Mouse (Mus musculus) MEL (cell line): ENCODE data around the gene Pla2g2f. TPM values are rescaled to one million over a fixed set of nuclear protein-coding genes. Genes with fewer than 3 reads are reported as not detected.

Source experiments
- DNase-seq: peaks from one replicate; pipeline ENCODE4 v3.0.0; 2011; ENCODE audit warnings: low read depth, low spot score
- H3K27ac ChIP-seq: 2 replicates; pipeline ENCODE4 v1.5.1; 2012; ENCODE audit warnings: low read depth, mild to moderate bottlenecking, control low read depth, low read length, moderate library complexity; ENCODE audit not compliant: control insufficient read depth
- H3K27me3 ChIP-seq, 2 experiments: fragments of 150-350 bp in 1 of 2; sonication (generic) in 1 of 2; 2 replicates each; pipeline ENCODE4 v1.6.1; 2012; ENCODE audit warnings: low read length in 2 of 2, mild to moderate bottlenecking in 2 of 2, improper control_type of control experiment in 1 of 2, moderate library complexity in 1 of 2; ENCODE audit not compliant: insufficient read depth in 2 of 2, control insufficient read depth in 1 of 2
- H3K36me3 ChIP-seq, 2 experiments: 2 replicates each; pipeline ENCODE4 v1.6.1; 2012 to 2014; ENCODE audit warnings: low read length in 2 of 2, improper control_type of control experiment in 1 of 2, inconsistent platforms in 1 of 2, mild to moderate bottlenecking in 1 of 2; ENCODE audit not compliant: insufficient read depth in 2 of 2, control insufficient read depth in 1 of 2
- H3K4me1 ChIP-seq, 2 experiments: fragments of 150-350 bp in 1 of 2; sonication (generic) in 1 of 2; 2 replicates each; pipeline ENCODE4 v1.6.1; 2012; ENCODE audit warnings: low read length in 2 of 2, improper control_type of control experiment in 1 of 2, mild to moderate bottlenecking in 1 of 2; ENCODE audit not compliant: insufficient read depth in 2 of 2, control insufficient read depth in 1 of 2
- H3K4me3 ChIP-seq, 2 experiments: fragments of 150-350 bp in 1 of 2; sonication (generic) in 1 of 2; 2 replicates each; pipeline ENCODE4 v1.5.1; 2012; ENCODE audit warnings: low read depth in 2 of 2, low read length in 2 of 2, mild to moderate bottlenecking in 2 of 2, moderate library complexity in 2 of 2, control low read depth in 1 of 2, improper control_type of control experiment in 1 of 2; ENCODE audit not compliant: control insufficient read depth in 1 of 2, insufficient read depth in 1 of 2
- H3K79me2 ChIP-seq: 2 replicates; pipeline ENCODE4 v1.6.1; 2012; ENCODE audit warnings: mild to moderate bottlenecking, low read length, moderate library complexity; ENCODE audit not compliant: control insufficient read depth, poor library complexity, insufficient read depth
- H3K9ac ChIP-seq: 2 replicates; pipeline ENCODE4 v1.6.1; 2012; ENCODE audit warnings: low read depth, mild to moderate bottlenecking, control low read depth, low read length, moderate library complexity; ENCODE audit not compliant: control insufficient read depth, poor library complexity, severe bottlenecking
- H3K9me3 ChIP-seq: fragments of 150-350 bp; sonication (generic); replicated peaks from 2 replicates; pipeline ENCODE4 v1.6.1; 2012; ENCODE audit warnings: mild to moderate bottlenecking, low read length, improper control_type of control experiment, moderate library complexity; ENCODE audit not compliant: insufficient read depth
- BHLHE40 ChIP-seq: IDR thresholded peaks from 2 replicates; pipeline ENCODE4 v1.6.1; 2012; ENCODE audit warnings: low read depth, mild to moderate bottlenecking, inconsistent platforms, low read length, improper control_type of control experiment, borderline replicate concordance
- CHD1 ChIP-seq: IDR thresholded peaks from 2 replicates; pipeline ENCODE4 v1.6.1; 2012; ENCODE audit warnings: low read depth, mild to moderate bottlenecking, inconsistent platforms, low read length, improper control_type of control experiment
- CHD2 ChIP-seq: IDR thresholded peaks from 2 replicates; pipeline ENCODE4 v1.6.1; 2011; ENCODE audit warnings: low read length, improper control_type of control experiment
- EP300 ChIP-seq, 2 experiments: IDR thresholded peaks; 2 replicates each; pipeline ENCODE4 v1.6.1; 2011; ENCODE audit warnings: improper control_type of control experiment in 2 of 2, low read length in 2 of 2, low read depth in 1 of 2, mild to moderate bottlenecking in 1 of 2
- ETS1 ChIP-seq: IDR thresholded peaks from 2 replicates; pipeline ENCODE4 v1.6.1; 2012; ENCODE audit warnings: low read depth, mild to moderate bottlenecking, inconsistent platforms, low read length, improper control_type of control experiment, moderate library complexity
- HCFC1 ChIP-seq: IDR thresholded peaks from 2 replicates; pipeline ENCODE4 v1.6.1; 2012; ENCODE audit warnings: low read depth, mild to moderate bottlenecking, inconsistent platforms, low read length, improper control_type of control experiment, moderate library complexity
- MAFK ChIP-seq: IDR thresholded peaks from 2 replicates; pipeline ENCODE4 v1.6.1; 2011; ENCODE audit warnings: low read depth, mild to moderate bottlenecking, low read length, improper control_type of control experiment, borderline replicate concordance
- MAX ChIP-seq: IDR thresholded peaks from 2 replicates; pipeline ENCODE4 v1.6.1; 2011; ENCODE audit warnings: low read length, improper control_type of control experiment
- MAZ ChIP-seq: IDR thresholded peaks from 2 replicates; pipeline ENCODE4 v1.6.1; 2012; ENCODE audit warnings: low read depth, mild to moderate bottlenecking, inconsistent platforms, low read length, improper control_type of control experiment
- MEF2A ChIP-seq: IDR thresholded peaks from 2 replicates; pipeline ENCODE4 v1.6.1; 2014; ENCODE audit warnings: low read depth, mild to moderate bottlenecking, inconsistent platforms, low read length, improper control_type of control experiment; ENCODE audit not compliant: poor library complexity, insufficient replicate concordance, severe bottlenecking; ENCODE audit errors: extremely low read depth
- MXI1 ChIP-seq: IDR thresholded peaks from 2 replicates; pipeline ENCODE4 v1.6.1; 2011; ENCODE audit warnings: mild to moderate bottlenecking, low read depth, low read length, improper control_type of control experiment
- MYB ChIP-seq: IDR thresholded peaks from 2 replicates; pipeline ENCODE4 v1.6.1; 2011; ENCODE audit warnings: mild to moderate bottlenecking, low read depth, low read length, improper control_type of control experiment
- MYC ChIP-seq: IDR thresholded peaks from 2 replicates; pipeline ENCODE4 v1.6.1; 2011; ENCODE audit warnings: low read depth, mild to moderate bottlenecking, low read length, improper control_type of control experiment, moderate library complexity
- NRF1 ChIP-seq: IDR thresholded peaks from 2 replicates; pipeline ENCODE4 v1.6.1; 2014; ENCODE audit warnings: low read depth, mild to moderate bottlenecking, inconsistent platforms, low read length, improper control_type of control experiment, moderate library complexity; ENCODE audit not compliant: poor library complexity, insufficient read depth, severe bottlenecking
- POLR2A ChIP-seq, 2 experiments: IDR thresholded peaks; 2 replicates each; pipeline ENCODE4 v1.6.1; 2011 to 2012; ENCODE audit warnings: low read length in 2 of 2, mild to moderate bottlenecking in 2 of 2, control low read depth in 1 of 2, improper control_type of control experiment in 1 of 2, low read depth in 1 of 2, moderate library complexity in 1 of 2; ENCODE audit not compliant: control insufficient read depth in 1 of 2, insufficient read depth in 1 of 2, poor library complexity in 1 of 2
- POLR2AphosphoS2 ChIP-seq: IDR thresholded peaks from 2 replicates; pipeline ENCODE4 v1.6.1; 2011; ENCODE audit warnings: low read length, improper control_type of control experiment
- POLR2AphosphoS5 ChIP-seq: IDR thresholded peaks from 2 replicates; pipeline ENCODE4 v1.6.1; 2012; ENCODE audit warnings: low read depth, borderline replicate concordance, mild to moderate bottlenecking, inconsistent platforms, low read length, moderate library complexity, mixed read lengths
- RAD21 ChIP-seq: IDR thresholded peaks from 2 replicates; pipeline ENCODE4 v1.6.1; 2011; ENCODE audit warnings: mild to moderate bottlenecking, low read depth, low read length, improper control_type of control experiment
- RCOR1 ChIP-seq: IDR thresholded peaks from 2 replicates; pipeline ENCODE4 v1.6.1; 2012; ENCODE audit warnings: low read depth, mild to moderate bottlenecking, inconsistent platforms, low read length, improper control_type of control experiment
- SMC3 ChIP-seq: IDR thresholded peaks from 2 replicates; pipeline ENCODE4 v1.6.1; 2011; ENCODE audit warnings: low read depth, low read length, improper control_type of control experiment
- TAL1 ChIP-seq: IDR thresholded peaks from 2 replicates; pipeline ENCODE4 v1.6.1; 2012; ENCODE audit warnings: mild to moderate bottlenecking, inconsistent platforms, low read length, moderate library complexity, mixed read lengths
- TCF12 ChIP-seq: IDR thresholded peaks from 2 replicates; pipeline ENCODE4 v1.6.1; 2014; ENCODE audit warnings: low read depth, mild to moderate bottlenecking, inconsistent platforms, low read length, improper control_type of control experiment, moderate library complexity
- USF2 ChIP-seq, 2 experiments: IDR thresholded peaks; 2 replicates each; pipeline ENCODE4 v1.6.1; 2011 to 2012; ENCODE audit warnings: improper control_type of control experiment in 2 of 2, low read length in 2 of 2, borderline replicate concordance in 1 of 2, inconsistent platforms in 1 of 2, low read depth in 1 of 2, mild to moderate bottlenecking in 1 of 2; ENCODE audit not compliant: insufficient read depth in 1 of 2
- ZMIZ1 ChIP-seq: IDR thresholded peaks from 2 replicates; pipeline ENCODE4 v1.6.1; 2012; ENCODE audit warnings: low read depth, mild to moderate bottlenecking, inconsistent platforms, low read length, improper control_type of control experiment, moderate library complexity
- ZNF384 ChIP-seq: IDR thresholded peaks from 2 replicates; pipeline ENCODE4 v1.6.1; 2012; ENCODE audit warnings: low read depth, mild to moderate bottlenecking, inconsistent platforms, low read length, improper control_type of control experiment
- polyA plus RNA-seq, 2 experiments: library from polyadenylated mRNA; stranded (reverse) in 1 of 2; unstranded in 1 of 2; fragments of >175 nt in 1 of 2; fragments of >200 nt in 1 of 2; gene quantifications; 2 replicates each; pipeline versions ENCODE4 v1.2.1 to v1.2.4; 2012; ENCODE audit warnings: low replicate concordance in 2 of 2, low read depth in 1 of 2; ENCODE audit not compliant: insufficient read length in 2 of 2, insufficient read depth in 1 of 2, missing spikeins in 1 of 2
- total RNA-seq: library from RNA; depleted of rRNA; stranded (reverse); fragments of 300-350 nt; gene quantifications from 2 replicates; pipeline ENCODE4 v1.2.3, GENCODE M21; 2012

The Pla2g2f gene
- total and polyA plus RNA-seq, 3 experiments, result not detected

GRCm38 (mm10) chr4:138729018-138729703, 28.3 kb downstream of the Pla2g2f start:
- DNase-seq, result no peak
- Histone ChIP-seq H3K36me3 (no peaks in the 10 kb centered on the region), H3K9me3 (no peaks in the 10 kb centered on the region)
- TF ChIP-seq MYB (no peak), USF2 (IDR thresholded peaks at IDR 0.05; ENCODE audit: borderline replicate concordance in 1 of 2, insufficient read depth in 1 of 2, low read depth in 1 of 2, low read length in 2 of 2) (no peak), CHD1 (no peak), BHLHE40 (no peak)
- TF ChIP-seq, all 39 proteins: peak for 0
- H3K79me2 ChIP-seq, result no peaks in the 10 kb centered on the region
- H3K4me3 ChIP-seq, result no peak overlapping the region
- no peak overlapping the region for H3K9ac ChIP-seq
- no peaks in the 10 kb centered on the region for H3K27me3 ChIP-seq
- no peaks in the 10 kb centered on the region for H3K4me1 ChIP-seq
- no peak overlapping the region for H3K27ac ChIP-seq

GRCm38 (mm10) chr4:138725751-138726150, 31.7 kb downstream of the Pla2g2f start:
- no peaks in the 10 kb centered on the region for H3K9me3 ChIP-seq
- no peak for DNase-seq
- H3K4me1 ChIP-seq, result no peaks in the 10 kb centered on the region
- no peaks in the 10 kb centered on the region for H3K36me3 ChIP-seq
- no peak overlapping the region for H3K9ac ChIP-seq
- TF ChIP-seq BHLHE40 (no peak), MXI1 (no peak), EP300 (IDR thresholded peaks at IDR 0.05; ENCODE audit: low read depth in 1 of 2, low read length in 2 of 2) (no peak), MAFK (no peak), MYC (no peak), RCOR1 (no peak), MAX (no peak), POLR2AphosphoS5 (no peak), MAZ (no peak), ZNF384 (no peak), MEF2A (no peak)
- no peaks in the 10 kb centered on the region for H3K27me3 ChIP-seq
- H3K4me3 ChIP-seq, result no peak overlapping the region
- no peaks in the 10 kb centered on the region for H3K79me2 ChIP-seq
- H3K27ac ChIP-seq, result no peak overlapping the region

GRCm38 (mm10) chr4:138725127-138725461, 32.3 kb downstream of the Pla2g2f start:
- Histone ChIP-seq H3K4me1 (no peaks in the 10 kb centered on the region), H3K27me3 (no peaks in the 10 kb centered on the region), H3K4me3 (no peak overlapping the region), H3K9ac (no peak overlapping the region), H3K36me3 (no peaks in the 10 kb centered on the region), H3K27ac (no peak overlapping the region), H3K79me2 (no peaks in the 10 kb centered on the region), H3K9me3 (no peaks in the 10 kb centered on the region)
- no peak for DNase-seq
- TF ChIP-seq MEF2A (no peak), ETS1 (no peak), CHD1 (no peak), TCF12 (no peak), CHD2 (no peak), ZNF384 (no peak), SMC3 (no peak), ZMIZ1 (no peak), POLR2AphosphoS5 (no peak), POLR2AphosphoS2 (no peak), USF2 (IDR thresholded peaks at IDR 0.05; ENCODE audit: borderline replicate concordance in 1 of 2, insufficient read depth in 1 of 2, low read depth in 1 of 2, low read length in 2 of 2) (no peak), MYB (no peak), HCFC1 (no peak), RAD21 (no peak), NRF1 (no peak), MYC (no peak), TAL1 (no peak), POLR2A (IDR thresholded peaks at IDR 0.05; ENCODE audit: control insufficient read depth in 1 of 2, insufficient read depth in 1 of 2, low read depth in 1 of 2, low read length in 2 of 2, poor library complexity in 1 of 2) (no peak)
